Mouse (Mus musculus) stomach, postnatal 0 days (tissue): ENCODE results near the gene Hrh3. TPM values are rescaled to one million over a fixed set of nuclear protein-coding genes. Genes with fewer than 3 reads are reported as not detected.

Experiments
- ATAC-seq: fragments of 200-750 bp; cut with Nextera tagmentation; 2 replicates; pipeline ENCODE4 v1.8.0; 2017; ENCODE audit not compliant: low FRiP score, low TSS enrichment
- DNase-seq: peaks from one replicate; pipeline ENCODE4 v3.0.0-alpha.2; 2016; ENCODE audit warnings: low spot score
- H3K27ac ChIP-seq: fragments of 300-500 bp; sonication (generic); replicated peaks from 2 replicates; pipeline ENCODE4 v1.5.1; 2014; ENCODE audit warnings: mild to moderate bottlenecking, control low read depth
- H3K27me3 ChIP-seq: fragments of 300-500 bp; sonication (generic); 2 replicates; pipeline ENCODE4 v1.6.1; 2014; ENCODE audit warnings: low read length; ENCODE audit not compliant: control insufficient read depth, insufficient read depth
- H3K36me3 ChIP-seq: fragments of 300-500 bp; sonication (generic); 2 replicates; pipeline ENCODE4 v1.6.1; 2014; ENCODE audit warnings: low read length, mixed read lengths; ENCODE audit not compliant: control insufficient read depth, insufficient read depth
- H3K4me1 ChIP-seq: fragments of 300-500 bp; sonication (generic); replicated peaks from 2 replicates; pipeline ENCODE4 v1.6.1; 2014; ENCODE audit warnings: antibody characterized with exemption; ENCODE audit not compliant: control insufficient read depth, insufficient read depth
- H3K4me2 ChIP-seq: fragments of 300-500 bp; sonication (generic); replicated peaks from 2 replicates; pipeline ENCODE4 v1.6.1; 2014; ENCODE audit warnings: low read depth, mild to moderate bottlenecking, control low read depth, moderate library complexity
- H3K4me3 ChIP-seq: fragments of 300-500 bp; sonication (generic); 2 replicates; pipeline ENCODE4 v1.5.1; 2014; ENCODE audit warnings: low read depth, low read length, control low read depth
- H3K9ac ChIP-seq: fragments of 300-500 bp; sonication (generic); 2 replicates; pipeline ENCODE4 v1.6.1; 2014; ENCODE audit warnings: mild to moderate bottlenecking, low read length, control low read depth, mixed read lengths
- H3K9me3 ChIP-seq: fragments of 300-500 bp; sonication (generic); 2 replicates; pipeline ENCODE4 v1.6.1; 2016; ENCODE audit warnings: low read length; ENCODE audit not compliant: control insufficient read depth
- CTCF ChIP-seq: IDR thresholded peaks from 2 replicates; pipeline ENCODE4 v1.5.1; 2016; ENCODE audit warnings: antibody characterized with exemption, low read depth, mild to moderate bottlenecking, moderate library complexity
- EP300 ChIP-seq: optimal IDR thresholded peaks from 2 replicates; pipeline ENCODE3; 2016; ENCODE audit warnings: antibody characterized with exemption
- WGBS: fragments of 180-500 bp; shearing (Covaris S2); extraction: QIAGEN DNeasy Blood & Tissue Kit; methylation state at CpG from one replicate; pipeline ENCODE4 v1.1.7; 2014; 5-methylcytosine and 5-hydroxymethylcytosine counted together
- polyA plus RNA-seq: library from polyadenylated mRNA; unstranded; fragments of >200 nt; fragmentation: Nextera tagmentation; extraction: Ambion mirVana; gene quantifications from 2 replicates; pipeline ENCODE4 v1.2.1, GENCODE M21; 2015

Gene Hrh3
- polyA plus RNA-seq, 1 experiment from 2014 or later, result not detected

DNA sequence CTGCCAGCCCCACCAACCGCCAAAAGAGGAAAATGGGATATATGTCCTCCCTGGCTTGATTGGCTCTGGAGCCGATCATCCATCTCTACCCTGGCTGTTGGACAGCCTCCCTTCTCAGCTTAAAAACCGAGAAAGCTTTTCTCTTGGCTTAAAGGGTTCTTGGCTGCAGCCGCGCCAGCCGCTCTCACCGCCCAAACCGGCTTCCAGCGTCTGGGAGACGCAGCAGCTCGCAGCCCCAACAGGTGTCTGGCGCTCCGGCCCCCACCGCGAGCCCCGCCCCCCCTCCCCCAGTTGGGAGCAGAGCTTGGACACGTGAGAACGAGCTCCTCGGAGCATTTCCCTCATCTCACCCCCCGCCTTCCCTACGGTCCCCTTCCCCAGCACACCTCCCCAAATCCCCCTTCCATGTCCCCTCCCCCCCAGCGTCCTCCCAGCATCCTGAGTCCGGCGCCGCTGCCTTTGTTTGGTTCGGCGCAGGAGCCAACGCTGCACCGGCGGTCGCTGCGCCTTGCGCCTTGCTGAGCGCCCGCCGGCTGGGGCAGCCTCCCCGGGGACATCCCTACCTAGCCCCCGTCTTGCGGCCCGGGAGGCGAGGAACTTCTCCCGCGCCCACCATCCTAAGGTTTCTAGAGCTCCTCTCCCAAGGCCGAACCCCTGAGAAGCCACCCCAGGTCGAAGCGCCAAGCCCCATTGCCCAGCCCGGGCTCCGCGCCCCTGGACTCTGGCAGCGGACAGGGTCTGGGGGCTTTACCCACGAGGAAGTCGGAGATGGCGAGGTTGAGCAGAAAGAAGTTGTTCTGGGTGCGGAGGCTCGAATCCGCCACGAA, 924 bp downstream of the Hrh3 start:
- 2% methylated on average over 56 of the region's 57 CpGs for WGBS
- H3K4me3 ChIP-seq, result peak overlapping the region; percentile 45
- no peak overlapping the region for H3K27ac ChIP-seq
- ATAC-seq (no peak), DNase-seq (no peak)
- H3K9me3 ChIP-seq, result no peaks in the 10 kb centered on the region
- no peak overlapping the region for H3K9ac ChIP-seq
- peaks cover 26% of the 10 kb centered on the region; the same call in 1 of the 2 replicates for H3K27me3 ChIP-seq
- H3K4me2 ChIP-seq, result peak overlapping the region; percentile 93
- no peaks in the 10 kb centered on the region for H3K36me3 ChIP-seq
- no peak for TF ChIP-seq CTCF
- no peak for TF ChIP-seq EP300
- peaks cover 4% of the 10 kb centered on the region; the same call in 1 of the 2 replicates for H3K4me1 ChIP-seq

DNA sequence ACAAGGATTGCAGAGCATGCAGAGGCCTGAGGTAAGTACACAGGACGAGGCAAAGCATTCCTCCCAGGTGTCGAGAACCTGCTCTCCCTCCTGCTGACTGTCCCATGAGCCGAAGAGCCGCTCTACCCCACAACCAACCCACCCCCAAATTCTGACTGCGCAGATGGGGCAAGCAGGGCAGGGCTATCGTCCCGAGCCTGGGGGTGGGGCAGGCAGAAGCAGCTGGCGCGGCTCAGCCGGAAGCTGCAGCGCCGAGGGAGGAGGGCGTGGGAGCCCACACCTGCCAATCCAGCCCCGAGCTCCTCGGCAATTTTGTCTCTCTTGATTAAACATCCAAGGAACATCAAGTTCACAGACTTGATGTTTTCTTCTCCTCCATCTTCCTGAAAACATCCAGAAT, 4.8 kb downstream of the Hrh3 start:
- Histone ChIP-seq H3K9me3 (no peaks in the 10 kb centered on the region), H3K4me3 (no peak overlapping the region), H3K4me2 (no peak overlapping the region), H3K36me3 (no peaks in the 10 kb centered on the region), H3K27me3 (peaks cover 19% of the 10 kb centered on the region; the same call in 1 of the 2 replicates), H3K9ac (no peak overlapping the region), H3K27ac (no peak overlapping the region), H3K4me1 (peaks cover 4% of the 10 kb centered on the region; the same call in 1 of the 2 replicates)
- ATAC-seq (no peak), DNase-seq (no peak)
- 6% methylated on average over 15 of the region's 15 CpGs for WGBS
- TF ChIP-seq EP300 (no peak), CTCF (no peak)

DNA sequence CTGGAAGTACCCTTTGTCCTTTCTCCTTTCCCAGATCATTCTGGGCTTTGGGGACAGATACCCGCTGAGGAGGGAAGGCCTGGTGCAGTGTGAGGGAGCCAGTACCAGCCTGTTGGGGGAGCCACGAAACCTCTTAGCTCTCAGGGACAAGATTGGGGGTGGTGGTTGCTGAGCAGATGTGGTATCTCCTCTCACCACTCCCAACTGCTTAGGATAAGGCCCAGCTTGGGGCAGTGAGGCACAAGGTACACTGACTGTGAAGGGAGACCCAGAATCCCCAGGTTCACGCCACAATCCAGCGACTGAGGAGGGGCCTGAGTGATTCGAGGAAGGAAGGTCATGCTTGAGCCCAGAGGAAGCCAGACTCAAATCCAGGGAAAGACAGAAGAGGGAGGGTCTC, 6.1 kb downstream of the Hrh3 start:
- WGBS, result 48% methylated on average over 5 of the region's 5 CpGs

DNA sequence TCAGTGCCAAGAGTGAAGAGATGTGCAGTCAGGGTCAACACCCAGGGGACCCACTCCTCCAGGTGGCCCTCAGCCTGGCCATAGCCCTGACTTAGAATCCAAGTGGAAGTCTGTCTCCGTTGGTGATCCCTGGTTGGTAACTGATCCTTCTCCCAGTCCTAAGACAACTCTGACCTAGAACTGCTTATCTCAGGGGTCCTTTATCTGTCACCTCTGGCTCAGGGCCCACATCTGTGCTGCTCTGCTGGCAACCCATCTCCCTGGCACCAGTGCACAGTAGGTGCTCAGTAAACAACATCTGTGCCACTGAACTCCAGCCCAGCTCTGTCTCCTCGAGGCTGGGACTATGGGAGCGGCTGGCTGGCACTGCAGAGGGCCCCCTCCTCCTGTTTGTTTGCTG, 6.7 kb downstream of the Hrh3 start:
- Histone ChIP-seq H3K9ac (no peak overlapping the region), H3K9me3 (no peaks in the 10 kb centered on the region), H3K4me1 (no peaks in the 10 kb centered on the region), H3K4me2 (no peak overlapping the region), H3K27ac (no peak overlapping the region), H3K27me3 (peaks cover 7% of the 10 kb centered on the region; the same call in 1 of the 2 replicates), H3K4me3 (no peak overlapping the region), H3K36me3 (no peaks in the 10 kb centered on the region)
- 45% methylated on average over 3 of the region's 3 CpGs for WGBS
- TF ChIP-seq CTCF (no peak), EP300 (no peak)
- ATAC-seq (no peak), DNase-seq (no peak)

More for the DNA sequence above, 6.1 kb downstream of the Hrh3 start:
- H3K36me3 ChIP-seq, result no peaks in the 10 kb centered on the region
- ATAC-seq (no peak), DNase-seq (no peak)
- no peak overlapping the region for H3K4me2 ChIP-seq
- no peak overlapping the region for H3K27ac ChIP-seq
- no peak overlapping the region for H3K9ac ChIP-seq
- H3K4me3 ChIP-seq, result no peak overlapping the region
- H3K9me3 ChIP-seq, result no peaks in the 10 kb centered on the region
- TF ChIP-seq EP300, result no peak
- TF ChIP-seq CTCF, result peak; percentile 19; the same call in 1 of the 2 replicates
- no peaks in the 10 kb centered on the region for H3K4me1 ChIP-seq
- H3K27me3 ChIP-seq, result peaks cover 11% of the 10 kb centered on the region; the same call in 1 of the 2 replicates

DNA sequence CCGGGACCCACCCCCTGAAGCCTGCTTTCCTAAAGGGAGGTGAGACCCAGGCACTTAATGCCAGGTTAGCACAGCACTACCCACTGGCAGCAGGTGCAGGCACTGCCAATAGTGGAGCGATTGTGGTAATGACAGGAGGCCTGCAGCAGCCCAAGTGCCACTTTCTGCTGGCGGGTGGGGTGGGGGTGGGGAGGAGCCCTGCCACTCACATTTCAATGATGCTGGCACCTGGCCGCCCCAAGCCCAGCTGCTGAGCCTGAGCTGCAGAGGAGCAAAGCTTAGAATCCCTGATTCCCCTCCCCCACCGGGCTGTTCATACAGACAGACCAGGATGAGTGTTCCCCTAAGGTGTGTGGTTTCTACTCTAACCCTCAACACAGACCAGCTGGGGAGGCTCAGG, 8.6 kb downstream of the Hrh3 start:
- Histone ChIP-seq H3K27me3 (no peaks in the 10 kb centered on the region; the same call in 1 of the 2 replicates), H3K9ac (no peak overlapping the region), H3K36me3 (no peaks in the 10 kb centered on the region), H3K4me3 (no peak overlapping the region), H3K4me1 (no peaks in the 10 kb centered on the region), H3K27ac (no peak overlapping the region), H3K4me2 (no peak overlapping the region), H3K9me3 (no peaks in the 10 kb centered on the region)
- no peak for DNase-seq
- WGBS, result 49% methylated on average over 5 of the region's 5 CpGs
- TF ChIP-seq CTCF, result no peak
- TF ChIP-seq EP300, result no peak
- ATAC-seq, result no peak

DNA sequence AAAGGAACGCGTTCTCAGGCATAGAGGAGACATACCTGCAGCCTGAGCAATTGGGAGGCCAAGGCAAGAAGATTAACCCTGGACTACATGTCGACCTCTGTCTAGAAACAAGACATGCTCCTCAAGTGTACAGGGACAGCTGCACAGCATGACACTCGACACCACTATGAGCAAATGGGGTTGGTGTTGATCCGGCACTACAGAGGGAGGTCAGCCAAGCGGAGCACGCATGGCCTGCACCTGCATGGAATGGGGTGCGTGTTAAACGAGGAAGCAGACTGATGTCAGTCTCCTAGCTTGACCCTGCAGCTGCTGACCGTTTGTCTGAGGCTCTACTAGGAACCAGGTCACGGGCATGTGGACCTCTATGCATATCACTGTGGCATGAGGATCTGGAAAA, 14.0 kb downstream of the Hrh3 start:
- no peak for TF ChIP-seq EP300
- TF ChIP-seq CTCF, result no peak
- Histone ChIP-seq H3K9ac (no peak overlapping the region), H3K36me3 (peaks cover 4% of the 10 kb centered on the region; the same call in 1 of the 2 replicates), H3K4me3 (no peak overlapping the region), H3K27ac (no peak overlapping the region), H3K27me3 (no peaks in the 10 kb centered on the region), H3K9me3 (no peaks in the 10 kb centered on the region), H3K4me2 (no peak overlapping the region), H3K4me1 (no peaks in the 10 kb centered on the region)
- WGBS, result 56% methylated on average over 11 of the region's 11 CpGs
- ATAC-seq, result no peak
- no peak for DNase-seq
